Mouse (Mus musculus) heart, adult 11 months (tissue): ENCODE measurements around the gene Aqp3.
"Not testable (repeated sequence)": the region's sequence is repeated elsewhere in the genome, so short reads cannot be mapped to it uniquely, and the experiment has no call there.

Experiments
- DNase-seq: peaks from one replicate; pipeline ENCODE4 v3.0.0; 2022

The Aqp3 gene

DNA sequence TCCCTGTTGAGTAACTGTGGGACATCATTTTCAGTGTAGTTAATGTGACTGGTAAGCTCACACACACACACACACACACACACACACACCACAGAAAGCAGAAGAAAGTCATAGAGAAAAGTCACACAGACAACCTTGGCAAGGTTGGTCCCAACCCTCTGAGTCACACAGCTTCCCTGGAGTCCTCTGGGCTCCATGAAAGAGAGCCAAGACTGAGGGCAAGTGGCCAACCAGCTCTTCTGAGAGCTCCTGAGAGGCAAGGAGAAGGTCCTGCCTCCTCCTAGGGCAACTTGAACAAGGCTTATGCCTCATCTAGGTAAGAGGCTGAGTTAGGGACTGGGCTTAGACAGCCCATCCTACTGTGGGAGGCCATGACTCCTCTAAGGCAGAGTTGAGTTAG lies 4.9 kb upstream of the Aqp3 start:
- no peak for DNase-seq

GRCm38 (mm10) chr4:41100986-41101385 lies 3.0 kb upstream of the Aqp3 start:
- no peak for DNase-seq

- no peak for DNase-seq
These were observed 581 bp upstream of the Aqp3 start for GRCm38 (mm10) chr4:41098577-41098951.

GRCm38 (mm10) chr4:41097381-41097780 lies 602 bp downstream of the Aqp3 start:
- no peak for DNase-seq

GRCm38 (mm10) chr4:41096794-41097193 lies 1.2 kb downstream of the Aqp3 start:
- DNase-seq = no peak

GRCm38 (mm10) chr4:41096169-41096568 lies 1.8 kb downstream of the Aqp3 start:
- no peak for DNase-seq

- DNase-seq = no peak
These were observed 3.6 kb downstream of the Aqp3 start for GRCm38 (mm10) chr4:41094361-41094760.

DNA sequence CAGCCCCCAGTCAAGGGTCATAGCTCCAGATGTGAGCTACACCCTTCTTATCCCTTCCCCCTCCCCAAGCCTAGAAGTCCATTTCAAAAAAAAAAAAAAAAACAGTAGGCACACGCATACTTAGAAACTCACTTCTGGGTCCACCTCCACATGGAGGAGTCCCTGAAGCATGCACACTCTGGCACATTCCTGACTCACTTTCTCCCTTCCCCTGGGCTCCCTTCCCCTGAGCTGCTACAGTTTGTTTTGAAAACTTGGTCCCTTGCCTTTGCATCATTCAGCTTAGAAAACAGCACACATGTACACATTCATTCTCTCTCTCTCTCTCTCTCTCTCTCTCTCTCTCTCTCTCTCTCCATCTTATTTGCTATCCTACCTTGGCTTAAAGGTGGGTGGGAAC lies 5.0 kb downstream of the Aqp3 start:
- no peak for DNase-seq

DNA sequence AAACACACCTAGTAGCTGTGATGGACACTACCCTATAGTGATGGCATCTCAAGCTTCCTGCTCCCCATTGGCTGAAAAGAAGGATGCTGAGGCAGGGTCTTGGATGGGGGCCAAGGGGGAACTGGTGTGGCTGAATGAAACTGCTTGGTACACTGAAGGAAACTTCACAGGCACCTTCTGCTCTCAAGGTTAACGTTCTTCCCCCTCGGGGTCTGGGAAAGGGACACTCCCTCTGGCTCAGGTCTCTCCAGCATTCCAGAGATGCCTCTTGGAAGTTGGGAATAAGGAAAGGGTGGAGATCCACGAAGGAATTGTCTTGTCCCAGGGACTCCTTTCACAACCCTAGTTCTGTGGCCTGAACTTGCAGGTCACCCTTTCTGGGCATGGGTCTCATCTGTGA lies 6.6 kb downstream of the Aqp3 start:
- no peak for DNase-seq

- DNase-seq = no peak
These were observed 8.3 kb downstream of the Aqp3 start for GRCm38 (mm10) chr4:41089705-41090104.

- no peak for DNase-seq
These were observed 8.8 kb downstream of the Aqp3 start for GRCm38 (mm10) chr4:41089189-41089588.

DNA sequence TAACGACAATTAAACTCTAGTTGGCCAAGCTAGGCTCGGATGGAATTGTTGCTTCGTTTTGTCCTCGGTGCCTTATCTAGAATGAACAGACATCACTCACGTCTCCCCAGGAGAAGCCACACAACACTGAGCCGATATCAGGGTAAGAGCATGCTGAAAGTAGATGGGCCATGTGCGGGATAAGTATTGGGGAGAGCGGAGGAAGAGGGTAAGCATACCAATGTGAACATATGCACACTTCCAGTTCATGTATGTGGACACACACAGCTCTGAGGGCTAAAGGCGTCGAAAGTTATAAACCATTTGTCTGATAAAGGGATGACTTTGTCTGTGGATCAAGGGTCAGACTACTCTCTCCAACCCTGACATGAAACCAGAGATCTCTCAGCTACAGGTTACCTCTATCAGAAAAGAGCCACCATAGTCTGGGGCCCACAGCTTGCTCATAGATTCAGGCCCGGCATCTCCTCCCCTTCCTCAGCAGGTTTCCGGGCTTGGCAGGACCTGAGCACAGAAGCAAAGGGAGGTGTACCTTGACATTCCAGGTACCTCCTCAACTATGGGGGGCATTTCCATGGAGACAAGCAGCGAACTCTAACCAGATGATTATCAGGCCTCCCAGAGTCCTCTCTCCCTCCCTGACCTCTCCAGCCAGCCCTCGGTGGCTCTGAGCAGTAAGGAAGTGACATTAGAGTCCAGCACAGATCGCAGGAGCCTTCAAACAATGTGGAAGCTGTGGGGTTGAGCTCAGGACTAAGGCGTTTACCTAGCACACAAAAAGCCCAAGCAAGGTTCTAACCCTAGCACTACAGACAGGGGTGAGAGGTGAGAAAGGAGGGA lies 10.3 kb downstream of the Aqp3 start:
- no peak for DNase-seq

GRCm38 (mm10) chr4:41086947-41087346 lies 11.0 kb downstream of the Aqp3 start:
- no peak for DNase-seq

DNA sequence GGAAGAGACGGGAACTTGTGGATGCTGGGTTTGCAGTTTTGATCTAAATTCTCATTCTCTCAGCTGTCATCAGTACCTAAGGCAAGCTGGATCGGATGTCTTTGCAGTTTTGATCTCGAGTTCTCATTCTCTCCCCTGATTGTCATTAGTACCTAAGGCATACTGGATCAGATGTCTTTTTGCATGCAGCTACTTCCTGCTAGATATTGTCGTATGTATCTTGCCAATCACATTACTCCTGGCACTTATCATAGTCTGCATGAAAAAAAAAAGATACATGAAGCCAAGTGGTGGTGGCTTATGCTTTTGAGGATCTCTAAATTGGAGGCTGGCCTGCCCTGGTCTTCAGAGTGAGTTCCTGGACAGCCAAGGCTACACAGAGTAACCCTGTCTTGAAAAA lies 13.2 kb downstream of the Aqp3 start:
- DNase-seq = no peak

GRCm38 (mm10) chr4:41082803-41083202 lies 15.2 kb downstream of the Aqp3 start:
- DNase-seq = not testable (repeated sequence)

DNA sequence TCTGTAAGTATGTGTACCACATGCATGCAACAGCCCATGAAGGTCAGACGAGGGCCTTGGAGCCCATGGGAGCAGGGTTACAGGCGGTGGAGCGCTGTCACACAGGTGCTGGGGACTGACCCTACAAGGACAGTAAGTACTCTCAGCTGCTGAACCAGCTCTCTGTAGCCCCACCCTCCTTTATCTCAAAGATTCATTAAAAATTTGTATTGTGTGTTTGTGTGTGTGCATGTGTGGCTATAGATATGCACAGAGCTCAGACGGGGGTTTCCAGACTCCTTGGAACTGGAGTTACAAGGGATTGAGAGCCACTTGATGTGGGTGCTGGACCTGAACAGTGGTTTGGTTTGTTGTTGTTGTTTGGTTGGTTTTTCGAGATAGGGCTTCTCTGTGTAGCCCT lies 16.2 kb downstream of the Aqp3 start:
- no peak for DNase-seq

DNA sequence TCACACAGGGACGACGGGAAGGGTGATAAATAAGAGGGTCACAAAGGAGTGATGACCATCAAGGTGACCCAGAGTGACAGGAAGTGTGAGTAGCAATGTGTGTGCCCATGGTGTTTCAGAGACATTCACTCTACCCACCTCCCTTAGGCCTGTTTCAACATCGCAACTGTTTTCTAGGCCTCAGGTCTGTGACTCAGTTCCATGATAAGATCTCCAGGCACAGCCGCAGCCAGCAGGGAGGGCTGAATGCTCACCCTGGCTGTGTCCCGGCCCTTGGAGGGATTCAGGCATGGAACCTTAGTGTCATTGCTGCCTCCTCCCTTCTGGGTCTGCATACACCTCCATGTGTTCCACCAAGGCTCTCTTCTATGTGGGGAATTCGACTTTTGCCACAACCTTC lies 19.3 kb downstream of the Aqp3 start:
- DNase-seq = no peak

- DNase-seq = no peak
These were observed 23.5 kb downstream of the Aqp3 start for GRCm38 (mm10) chr4:41074461-41074860.

DNA sequence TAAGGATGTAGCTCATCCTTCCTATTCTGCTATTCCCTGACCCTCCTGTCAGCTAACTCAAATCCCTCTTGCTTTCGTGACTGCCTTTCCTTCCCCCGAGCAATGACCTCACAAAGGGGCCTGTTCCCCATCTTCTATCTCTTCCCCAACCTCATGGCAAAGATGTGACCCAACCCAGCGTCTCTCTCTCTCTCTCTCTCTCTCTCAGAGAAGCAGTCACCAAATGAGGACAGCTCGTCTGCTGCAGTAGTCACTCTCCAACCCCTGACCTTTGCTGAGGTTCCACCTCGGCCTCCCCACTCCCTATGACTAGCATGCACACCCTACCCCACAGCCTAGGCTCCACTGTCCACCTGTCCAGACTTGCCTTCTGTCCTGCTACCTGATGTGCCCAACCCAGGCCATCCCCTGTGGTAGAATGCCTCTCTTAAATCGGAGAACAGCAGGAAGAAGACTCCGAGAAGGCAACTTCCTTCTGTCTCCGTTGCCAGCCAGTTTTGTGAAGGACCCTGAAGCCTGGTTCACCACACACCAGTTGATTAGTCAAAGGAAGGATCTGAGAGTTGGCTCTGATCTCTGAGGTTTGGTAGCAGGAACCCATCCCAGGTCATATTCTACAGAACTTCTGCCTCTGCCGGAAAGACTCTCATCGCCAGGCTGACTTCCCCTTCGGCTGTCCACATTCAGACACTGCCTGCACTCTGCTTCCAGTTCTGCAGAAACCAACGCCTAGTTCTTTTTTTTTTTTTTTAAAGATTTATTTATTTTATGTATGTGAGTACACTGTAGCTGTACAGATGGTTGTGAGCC lies 24.8 kb downstream of the Aqp3 start:
- peak; percentile 93 for DNase-seq

- no peak for DNase-seq
These were observed 26.2 kb downstream of the Aqp3 start for GRCm38 (mm10) chr4:41071500-41072429.

DNA sequence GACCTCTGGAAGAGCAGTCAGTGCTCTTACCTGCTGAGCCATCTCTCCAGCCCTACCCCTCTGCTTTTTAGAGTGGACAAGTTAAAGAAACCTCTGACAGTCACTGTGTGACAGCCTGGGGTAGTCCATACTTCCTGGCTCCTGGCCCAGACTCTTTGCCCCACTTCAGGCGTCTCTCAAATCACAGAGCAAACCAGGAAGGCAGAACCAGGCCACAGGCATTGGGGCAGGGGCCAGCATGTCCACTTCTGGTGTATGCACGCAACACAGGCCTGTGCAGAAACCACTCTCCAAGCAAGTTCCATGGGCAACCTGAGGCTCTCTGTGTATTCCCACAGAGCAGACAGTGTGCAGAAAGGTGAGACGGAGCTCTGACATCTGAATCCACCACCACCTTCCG lies 32.8 kb downstream of the Aqp3 start:
- DNase-seq = no peak

DNA sequence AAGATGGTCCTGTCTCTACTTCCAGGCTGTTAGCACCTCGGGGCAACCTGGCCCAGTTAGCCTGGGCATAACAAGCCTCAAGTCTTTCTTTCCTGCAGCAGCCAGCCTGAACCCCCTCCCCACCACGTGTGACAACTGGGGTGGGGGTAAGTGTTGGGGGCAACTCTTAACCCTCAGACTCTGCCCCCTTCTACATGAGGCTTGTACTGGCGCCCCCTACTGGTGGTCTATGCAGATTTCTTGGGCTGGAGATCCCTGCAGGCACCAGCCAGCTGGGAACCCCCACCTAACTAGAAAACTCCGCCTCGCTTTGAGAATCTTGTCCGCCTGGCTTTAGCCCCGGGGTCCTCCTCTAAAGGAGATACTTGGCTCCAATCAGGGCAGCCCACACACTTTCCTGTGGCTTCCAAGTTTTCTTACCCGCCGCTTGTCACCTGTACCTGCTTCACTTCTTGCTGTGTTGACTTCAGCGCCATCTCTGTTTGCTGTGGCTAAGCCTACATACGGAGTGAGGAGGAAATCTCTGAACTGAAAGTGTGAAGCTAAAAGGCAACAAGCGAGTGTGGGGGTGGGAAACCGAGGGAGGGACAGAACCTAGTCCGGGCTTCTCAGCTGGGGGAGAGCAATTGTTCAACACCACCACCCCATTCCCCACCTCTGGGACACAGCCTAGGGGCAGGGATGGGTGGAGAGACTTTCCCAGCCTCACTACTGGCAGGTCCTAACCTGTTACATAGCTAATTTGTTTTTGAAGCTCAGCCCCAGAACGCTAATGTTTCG lies 33.9 kb downstream of the Aqp3 start:
- no peak for DNase-seq
